Mouse (Mus musculus) NIH3T3 (cell line): ENCODE measurements around the gene Rnf183.

Source experiments
- DNase-seq: peaks from one replicate; pipeline ENCODE4 v3.0.0-alpha.2; 2012; ENCODE audit warnings: low read depth

The Rnf183 gene

DNA sequence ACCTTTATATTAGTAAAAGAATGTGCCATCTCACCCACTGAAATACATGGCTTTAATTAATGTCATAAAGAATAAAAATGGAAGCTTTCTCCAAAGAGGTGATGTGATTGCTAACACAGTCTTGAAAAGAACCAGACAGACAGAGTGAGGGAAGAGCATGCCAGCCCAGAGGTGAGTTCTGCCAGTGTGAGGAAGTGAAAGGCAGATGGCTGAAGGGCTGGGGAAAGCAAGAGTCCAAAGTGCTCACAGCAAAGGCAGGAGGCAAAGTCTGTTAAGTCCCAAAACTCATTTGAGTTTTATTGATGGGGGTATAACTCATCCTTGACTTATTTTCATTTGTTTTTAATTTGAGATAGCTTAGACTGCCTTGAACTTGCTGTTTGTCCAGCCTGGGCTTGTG is 4.4 kb downstream of the Rnf183 start:
- DNase-seq, result no peak

DNA sequence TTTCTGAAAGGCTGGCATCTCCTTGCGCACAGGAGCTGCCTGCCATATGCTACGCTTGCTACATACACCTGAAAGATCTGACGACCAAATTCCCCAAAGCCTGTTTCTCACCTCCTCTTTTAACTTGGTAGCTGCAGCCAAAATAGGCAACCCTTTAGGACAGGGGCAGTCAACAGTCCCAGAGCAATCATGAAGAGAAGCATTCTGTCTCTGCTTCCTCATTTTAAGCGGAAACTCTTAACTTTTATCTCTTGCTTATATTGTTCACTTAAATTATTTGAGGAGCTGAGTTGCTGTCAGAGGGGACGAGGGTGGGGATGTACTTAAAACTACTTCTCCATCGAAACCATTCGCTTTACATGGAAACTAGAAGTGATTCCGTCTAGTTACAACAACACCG is 5.4 kb downstream of the Rnf183 start:
- DNase-seq, result no peak

DNA sequence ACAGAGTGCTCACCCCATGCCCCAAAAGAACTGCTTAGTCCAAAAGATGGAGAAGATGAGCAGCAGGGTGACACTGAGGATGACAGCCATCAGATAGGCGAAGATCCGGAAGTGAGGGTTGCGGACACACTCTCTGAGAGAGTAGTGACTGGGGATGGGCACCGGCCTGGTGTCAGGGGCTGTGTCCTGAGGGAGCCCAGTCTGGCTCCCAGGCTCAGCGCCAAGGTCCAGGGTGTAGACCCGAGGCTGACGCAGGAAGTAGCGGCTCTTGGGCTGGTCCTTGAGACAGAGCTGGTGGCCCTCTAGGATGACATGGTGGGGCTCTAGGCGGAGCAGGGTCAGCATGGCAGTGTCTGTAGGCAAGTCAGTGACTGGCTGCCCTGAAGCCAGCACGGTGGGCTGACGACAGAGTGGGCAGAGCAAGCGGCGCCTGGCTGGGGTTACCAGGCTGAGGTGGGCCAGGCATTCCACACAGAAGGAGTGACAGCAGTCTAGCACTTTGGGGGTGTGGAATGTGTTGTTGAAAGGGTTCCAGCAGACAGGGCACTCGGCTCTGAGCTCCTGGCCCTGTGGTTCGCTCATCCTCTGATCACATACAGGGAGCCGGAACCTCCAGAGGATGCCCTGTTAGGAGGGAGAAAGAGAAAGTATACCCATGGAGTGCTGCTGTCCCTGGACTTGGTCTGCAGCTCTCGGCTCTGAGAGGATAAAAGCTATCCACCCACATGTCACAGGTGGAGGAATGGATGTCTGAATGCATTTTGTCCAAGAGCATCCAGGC is 6.9 kb downstream of the Rnf183 start:
- DNase-seq, result no peak

DNA sequence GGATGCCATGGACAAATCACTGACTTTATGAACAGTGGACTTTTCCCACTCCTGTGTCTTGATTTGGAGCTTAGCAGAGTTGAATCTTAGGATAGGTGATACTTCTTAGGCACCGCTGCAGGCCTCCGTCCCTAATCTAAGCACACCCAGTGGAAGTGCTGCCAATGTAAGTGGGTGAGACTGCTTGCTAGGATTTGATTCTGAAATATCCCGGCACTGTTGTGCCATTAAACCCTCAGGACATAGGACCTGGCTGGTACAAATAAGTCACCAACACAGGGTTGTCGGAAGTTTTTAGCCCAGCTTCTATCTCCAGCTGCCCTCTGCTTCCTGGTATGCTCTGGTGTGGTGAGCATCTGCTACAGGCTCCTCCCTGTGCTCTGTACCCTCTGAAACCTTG is 9.2 kb downstream of the Rnf183 start:
- no peak for DNase-seq

DNA sequence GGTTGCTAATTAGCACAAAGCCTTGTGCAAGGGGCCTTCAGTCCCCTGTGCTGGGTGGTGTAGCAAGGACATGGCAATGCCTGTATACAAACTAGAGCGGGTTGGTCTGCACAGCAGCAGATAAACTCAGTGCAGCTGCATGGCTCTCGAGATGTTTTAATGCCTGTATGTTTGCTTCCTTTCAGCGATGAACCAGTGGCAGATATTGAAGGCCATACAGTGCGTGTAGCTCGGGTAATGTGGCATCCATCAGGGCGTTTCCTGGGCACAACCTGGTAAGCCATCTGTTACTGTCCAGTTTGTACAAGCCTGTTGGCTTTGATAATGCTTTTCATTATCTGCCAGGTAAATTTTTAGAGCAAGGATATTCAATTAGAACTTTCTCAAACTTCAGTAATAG is 16.0 kb downstream of the Rnf183 start:
- no peak for DNase-seq

DNA sequence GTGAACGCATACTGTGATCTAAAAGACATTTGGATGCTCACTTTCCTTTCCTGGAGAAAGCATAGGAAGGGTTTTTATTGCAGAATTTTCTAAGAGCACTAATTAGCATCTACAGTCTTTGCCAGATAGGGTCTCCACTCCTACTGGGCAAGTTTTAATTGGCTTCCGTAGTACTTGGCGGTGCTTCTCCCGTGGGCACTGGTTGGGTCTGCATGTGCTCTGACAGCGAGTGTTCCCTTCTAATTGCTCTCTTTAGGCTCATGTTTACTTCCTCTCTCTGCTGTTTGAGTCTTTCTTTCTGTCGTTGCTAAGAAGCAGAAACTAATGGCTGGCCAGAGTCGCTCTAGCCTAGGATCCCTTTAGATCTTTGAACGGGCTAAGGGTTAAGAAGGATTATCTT is 16.6 kb downstream of the Rnf183 start:
- no peak for DNase-seq

DNA sequence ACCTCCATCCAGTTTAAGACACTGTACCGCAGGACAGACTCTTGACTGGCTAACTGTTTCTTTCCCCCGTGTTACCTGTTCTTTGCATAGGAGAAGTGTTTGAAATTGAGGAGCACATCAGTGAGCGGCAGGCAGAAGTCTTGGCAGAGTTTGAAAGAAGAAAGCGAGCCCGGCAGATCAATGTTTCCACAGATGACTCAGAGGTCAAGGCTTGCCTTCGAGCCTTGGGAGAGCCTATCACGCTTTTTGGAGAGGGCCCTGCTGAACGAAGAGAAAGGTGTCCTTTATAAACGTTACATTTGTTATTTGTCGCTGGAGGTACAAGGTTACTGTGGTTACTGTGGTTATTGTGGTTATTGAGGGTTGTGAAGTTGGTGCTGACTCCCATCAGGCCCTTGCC is 23.4 kb downstream of the Rnf183 start:
- DNase-seq, result no peak

DNA sequence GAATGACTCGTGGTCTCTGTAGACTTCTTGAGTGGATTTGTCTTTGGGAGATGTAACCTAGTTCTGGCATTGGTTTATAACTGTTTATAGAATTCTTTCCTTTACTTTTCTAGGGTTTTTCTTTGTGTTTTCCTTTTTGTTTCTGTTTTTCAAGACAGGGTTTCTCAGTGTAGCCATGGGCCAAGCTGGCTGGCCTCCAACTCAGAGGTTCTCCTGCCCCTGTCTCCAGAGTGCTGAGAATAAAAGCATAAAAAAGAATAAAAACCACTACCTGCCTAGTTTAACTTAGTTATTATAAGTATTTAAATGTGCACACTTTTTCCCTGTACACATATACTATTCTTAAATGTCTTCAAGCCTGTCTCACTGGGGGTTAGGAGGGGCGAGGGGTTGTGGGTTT is 24.7 kb downstream of the Rnf183 start:
- peak; percentile 25 for DNase-seq

DNA sequence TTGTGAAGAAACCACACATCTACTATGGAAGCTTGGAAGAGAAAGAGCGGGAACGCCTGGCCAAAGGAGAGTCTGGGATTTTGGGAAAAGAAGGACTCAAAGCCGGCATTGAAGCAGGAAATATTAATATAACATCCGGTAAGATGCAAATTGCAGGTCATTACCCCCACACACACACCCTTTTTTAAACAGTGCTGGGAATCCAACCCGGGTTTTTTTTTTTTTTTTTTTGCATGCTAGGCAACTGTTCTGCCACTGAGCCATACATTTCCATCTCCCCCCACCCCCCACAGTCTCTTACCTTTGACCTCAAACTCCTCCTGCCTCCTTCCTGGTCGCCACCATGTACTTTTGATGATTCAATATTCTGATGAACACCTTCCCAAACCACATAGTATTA is 25.4 kb downstream of the Rnf183 start:
- no peak for DNase-seq

DNA sequence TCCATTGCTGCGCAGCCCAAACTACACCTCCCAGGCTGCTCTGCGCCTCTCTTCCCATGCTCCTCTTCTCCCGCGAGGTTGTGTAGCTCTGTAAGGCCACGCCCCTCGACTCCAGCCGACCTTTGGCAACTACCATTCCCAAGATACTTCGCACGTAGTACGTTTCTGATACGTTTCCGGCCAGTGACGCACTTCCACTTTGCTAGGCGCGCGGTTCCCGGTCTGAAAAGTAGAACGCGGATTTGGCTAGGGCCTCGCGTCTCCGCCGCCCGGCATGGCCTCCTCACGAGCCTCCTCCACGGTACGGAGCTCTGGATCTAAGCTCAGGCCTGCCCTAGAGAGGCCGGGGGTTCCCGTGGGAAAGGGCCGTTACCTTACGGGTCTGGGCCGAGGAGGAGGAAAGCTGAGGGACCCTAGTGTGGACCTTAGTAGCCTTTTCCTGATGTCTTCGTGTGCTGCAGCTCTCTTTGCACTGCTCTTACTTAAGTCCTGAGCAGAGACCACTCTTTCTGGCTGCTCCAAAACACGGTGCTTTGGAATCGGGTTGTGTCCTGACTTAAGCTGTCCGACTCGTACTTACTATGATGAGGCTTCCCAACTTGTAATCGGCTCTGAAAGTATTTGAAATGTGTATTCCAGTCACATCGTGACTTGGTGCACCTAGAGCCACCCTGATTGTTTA is 26.3 kb downstream of the Rnf183 start, which contains the start of the genes Cdc26 and Prpf4:
TSS of gene Cdc26 (minus strand) at position 42 of the 682 bp plus-strand sequence.
TSS of gene Prpf4 (plus strand) at position 197 of the 682 bp plus-strand sequence.
- DNase-seq, result peak; percentile 100

DNA sequence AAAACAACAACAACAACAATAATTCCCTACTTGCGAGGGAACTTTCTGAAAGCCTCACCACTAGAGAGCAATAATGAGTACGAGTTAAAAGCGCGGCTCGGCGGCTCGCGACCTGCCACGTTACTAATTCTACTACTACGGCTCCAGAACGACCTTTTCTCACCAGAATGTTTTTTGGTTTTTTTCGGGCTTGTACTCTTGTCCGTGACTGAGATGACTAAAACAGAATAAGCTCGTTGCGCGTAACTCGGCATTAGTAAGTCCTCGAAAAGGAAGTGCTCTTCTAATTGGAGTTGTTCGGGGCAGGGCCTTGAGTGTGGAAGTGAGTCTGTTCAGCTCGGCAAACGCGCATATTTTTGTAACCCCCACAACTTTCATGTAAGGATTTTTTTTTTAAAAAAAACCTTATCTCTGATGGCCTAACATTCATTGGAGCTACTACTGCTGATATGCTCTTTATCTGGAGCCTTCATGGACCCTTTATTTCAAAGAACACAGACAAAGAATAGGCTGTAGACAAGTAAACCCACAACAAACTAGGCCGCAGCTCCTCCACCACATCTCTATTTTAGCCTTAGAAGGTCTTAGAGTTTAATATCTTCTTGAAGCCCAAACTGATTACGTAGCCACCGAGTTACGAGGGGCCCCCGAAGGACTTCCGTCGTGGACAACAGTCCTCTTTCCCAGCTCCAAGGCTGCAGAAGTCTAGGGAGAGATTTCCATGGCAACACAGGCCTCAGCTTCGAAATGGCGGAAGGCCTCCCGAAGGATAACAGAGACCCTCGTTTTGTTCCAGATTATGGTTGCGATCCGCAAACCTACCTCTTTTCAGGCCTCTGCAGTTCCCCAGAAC is 27.1 kb downstream of the Rnf183 start:
- DNase-seq, result peak; percentile 87

DNA sequence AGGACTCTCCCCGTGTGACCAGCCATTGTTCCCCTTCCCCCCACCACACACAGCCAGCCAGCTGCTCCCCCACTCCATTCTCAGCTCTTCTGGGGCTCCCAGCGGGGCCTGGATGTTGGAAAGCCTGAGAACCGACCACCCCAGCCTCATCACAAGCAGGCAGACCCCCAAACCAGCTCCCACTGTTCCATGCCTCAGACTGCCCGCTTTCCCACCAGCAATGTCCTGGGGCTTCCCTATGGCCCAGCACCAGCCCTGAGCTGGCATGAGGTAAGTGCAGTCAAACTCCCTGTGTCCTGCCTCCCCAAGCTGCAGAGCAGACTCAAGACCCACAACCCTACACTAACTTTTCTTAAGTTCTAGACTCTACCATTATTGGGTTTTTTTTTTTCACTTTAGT is 28.9 kb downstream of the Rnf183 start:
- DNase-seq, result no peak

DNA sequence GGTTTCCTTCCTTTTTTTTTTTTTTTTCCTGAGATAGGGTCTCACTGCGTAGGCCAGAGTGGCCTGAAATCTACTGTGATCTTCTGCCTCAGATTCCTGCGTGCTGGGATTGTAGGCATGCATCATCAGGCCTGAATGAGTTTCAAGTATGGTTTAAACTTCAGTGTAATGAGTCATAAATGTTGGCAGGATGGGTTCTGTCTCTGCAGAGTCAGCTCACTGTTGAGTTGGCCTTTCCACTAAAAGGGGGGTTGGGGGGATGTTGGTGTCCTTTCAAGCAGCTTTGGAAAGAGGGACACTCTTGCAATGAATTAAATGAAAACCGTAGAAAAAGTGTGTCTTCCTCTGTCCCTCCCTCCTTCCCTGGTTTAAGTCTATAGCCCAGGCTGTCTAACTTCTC is 36.1 kb downstream of the Rnf183 start:
- DNase-seq, result peak; percentile 91

DNA sequence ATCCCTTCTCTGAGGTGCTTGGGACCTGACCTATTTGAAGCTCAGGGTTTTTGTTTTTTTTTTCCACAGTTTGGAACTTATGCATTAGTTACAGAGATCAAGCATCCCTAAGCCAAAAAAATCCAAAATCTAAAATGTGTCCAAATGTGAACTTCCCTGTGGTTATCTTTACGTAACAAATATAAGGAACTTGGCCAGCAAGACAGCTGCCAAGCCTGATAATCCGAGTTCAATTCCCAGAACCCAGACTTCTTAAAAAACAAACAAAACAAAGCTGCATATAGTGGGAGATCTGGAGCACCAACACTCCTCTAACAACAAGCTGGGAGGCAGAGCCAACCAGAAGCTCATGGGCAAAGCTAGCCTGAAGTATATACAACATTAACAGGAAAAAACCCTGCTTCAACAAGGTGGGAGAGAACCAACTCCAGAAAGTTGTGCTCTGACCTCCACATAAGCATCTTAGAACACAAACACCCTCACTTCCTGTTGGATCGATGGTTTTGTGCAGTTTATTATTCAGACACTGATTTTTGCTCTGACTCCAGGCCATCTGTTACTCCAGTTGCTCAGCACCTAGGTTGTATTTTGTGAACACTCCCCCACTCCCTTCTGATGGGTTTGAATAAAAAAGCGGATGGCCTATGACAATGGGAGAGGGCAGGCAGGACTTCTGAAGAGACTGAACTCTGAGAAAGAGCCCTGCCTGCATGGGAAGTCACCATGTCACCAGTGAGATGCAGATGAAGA is 37.3 kb downstream of the Rnf183 start:
- peak; percentile 60 for DNase-seq

DNA sequence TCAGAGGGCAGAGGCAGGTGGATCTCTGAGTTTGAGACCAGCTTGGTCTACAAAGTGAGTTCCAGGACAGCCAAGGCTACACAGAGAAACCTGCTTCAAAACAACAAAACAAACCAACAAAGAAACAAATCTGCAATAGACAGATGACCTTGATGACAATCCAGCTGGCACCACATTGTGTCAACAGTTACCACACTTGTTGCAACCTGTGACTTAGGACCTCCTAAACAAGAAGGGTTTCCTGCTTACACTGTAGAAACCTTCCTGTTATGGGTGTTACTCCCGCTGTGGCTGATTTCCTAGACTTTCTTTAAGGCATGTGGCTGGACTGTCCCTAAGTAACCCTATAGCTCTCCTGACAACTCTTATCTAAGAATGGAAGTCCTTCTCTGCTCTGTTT is 39.2 kb downstream of the Rnf183 start:
- DNase-seq, result no peak

DNA sequence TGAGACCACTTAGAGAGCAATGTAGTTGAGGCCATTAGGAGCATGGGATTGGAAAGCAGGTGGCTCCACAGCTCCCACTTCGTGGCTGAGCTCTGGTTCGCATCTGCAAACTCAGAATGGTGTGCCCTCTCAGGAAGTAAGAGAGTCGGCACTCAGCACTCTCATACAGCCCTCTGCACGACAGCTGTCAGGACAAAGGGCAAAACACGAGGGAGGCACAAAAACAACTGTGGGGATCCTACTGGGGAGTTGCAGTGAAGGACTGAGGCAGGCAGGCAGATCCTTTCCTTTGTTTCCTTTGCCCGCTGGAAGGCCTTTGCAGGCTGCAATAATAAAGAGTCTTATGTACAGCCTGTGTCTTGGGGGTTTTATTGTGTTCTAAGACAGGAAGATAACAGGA is 41.6 kb downstream of the Rnf183 start:
- DNase-seq, result no peak

DNA sequence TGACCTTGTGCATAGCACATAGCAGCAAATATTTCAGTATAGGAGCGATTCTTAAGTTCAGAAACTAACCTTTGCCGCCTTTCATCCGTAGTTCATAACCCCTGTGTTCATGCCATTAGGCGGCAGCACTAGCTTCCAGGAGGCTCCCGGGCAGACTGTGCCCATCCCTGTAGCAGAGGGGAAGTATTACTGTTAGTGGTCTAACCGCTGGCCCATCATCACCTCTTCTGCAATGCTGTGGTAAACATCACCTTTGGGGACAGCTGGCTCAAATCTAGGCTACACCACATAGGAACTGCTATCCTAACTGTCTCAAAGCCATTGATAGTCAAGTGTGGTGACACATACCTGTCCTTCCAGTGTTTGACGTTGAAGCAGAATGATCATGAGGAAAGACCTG is 43.2 kb downstream of the Rnf183 start:
- DNase-seq, result no peak

DNA sequence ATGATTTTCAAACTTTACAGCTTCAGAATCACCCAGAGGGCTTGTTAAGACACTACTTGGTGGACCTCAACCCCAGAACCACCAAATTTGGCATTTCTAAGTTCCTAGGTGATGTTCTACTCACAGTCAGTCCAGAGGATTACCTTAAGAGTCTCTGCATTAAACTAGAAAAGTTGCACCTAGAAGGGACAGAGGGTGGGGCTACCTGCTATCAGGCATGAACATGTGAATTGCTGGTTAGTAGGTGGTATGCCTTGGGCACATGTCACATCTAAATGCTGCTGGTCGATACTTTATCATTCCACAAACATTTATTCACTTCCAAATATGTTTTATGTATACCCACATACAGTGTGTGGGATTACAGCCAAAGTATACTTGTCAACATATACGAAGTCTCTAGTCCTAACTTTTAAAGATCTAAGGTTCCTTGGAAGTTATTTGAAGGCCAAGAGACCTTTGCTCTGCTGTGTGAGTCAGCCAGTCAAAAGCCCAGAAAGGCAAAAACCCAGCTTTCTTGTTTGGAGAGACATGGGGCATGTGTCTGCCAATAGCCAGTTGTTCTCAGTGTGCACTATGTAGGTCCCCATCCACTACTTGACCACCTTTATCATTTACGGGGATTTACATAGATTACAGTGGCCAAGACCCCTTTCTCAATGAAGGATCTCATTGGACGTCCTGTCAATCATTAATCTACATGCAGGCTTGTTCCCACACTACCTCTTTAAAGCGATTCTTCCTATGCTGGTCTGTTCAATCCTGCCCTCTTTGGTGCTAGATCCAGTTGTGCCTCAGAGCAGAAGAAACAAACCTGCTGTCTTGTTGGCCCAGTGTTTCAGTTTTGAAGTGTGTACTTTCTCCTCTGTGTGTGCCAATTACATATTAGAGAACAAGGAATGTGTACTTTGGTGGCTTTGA is 45.2 kb downstream of the Rnf183 start:
- peak; percentile 13 for DNase-seq

DNA sequence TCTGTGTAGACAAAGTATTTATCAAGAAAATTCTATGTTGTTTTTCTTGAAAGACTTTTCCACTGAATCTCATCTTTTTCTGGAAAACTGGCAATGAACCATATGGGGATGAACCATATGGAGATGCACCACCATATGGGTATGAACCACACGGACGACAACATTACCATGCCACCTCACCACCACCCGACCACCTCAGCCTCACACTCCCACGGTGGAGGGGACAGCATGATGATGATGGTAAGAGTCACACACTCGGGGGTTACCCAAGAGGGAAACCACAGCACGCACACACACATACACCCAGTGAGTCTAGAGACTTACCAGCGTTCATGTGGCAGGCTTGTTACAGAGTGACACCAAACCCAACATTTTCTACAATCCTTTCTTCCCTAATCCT is 49.6 kb downstream of the Rnf183 start:
- no peak for DNase-seq

DNA sequence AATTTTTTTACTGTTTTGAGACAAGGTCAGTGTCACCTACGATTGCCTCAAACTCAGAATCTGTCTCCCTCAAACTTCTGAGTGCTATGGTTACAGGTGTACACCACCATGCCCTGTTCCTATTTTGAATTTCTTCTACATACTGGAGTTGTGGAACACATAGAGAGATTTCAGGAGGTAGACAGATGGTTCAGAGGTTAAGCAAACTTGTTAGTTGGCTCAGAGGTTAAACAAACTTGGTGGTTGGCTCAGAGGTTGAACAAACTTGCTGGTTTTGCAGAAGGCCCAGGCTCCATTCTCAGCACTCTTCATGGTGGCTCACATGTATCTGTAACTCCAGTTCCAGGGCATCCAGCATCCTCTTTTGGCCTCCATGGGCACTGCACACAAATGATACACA is 50.9 kb downstream of the Rnf183 start:
- no peak for DNase-seq

DNA sequence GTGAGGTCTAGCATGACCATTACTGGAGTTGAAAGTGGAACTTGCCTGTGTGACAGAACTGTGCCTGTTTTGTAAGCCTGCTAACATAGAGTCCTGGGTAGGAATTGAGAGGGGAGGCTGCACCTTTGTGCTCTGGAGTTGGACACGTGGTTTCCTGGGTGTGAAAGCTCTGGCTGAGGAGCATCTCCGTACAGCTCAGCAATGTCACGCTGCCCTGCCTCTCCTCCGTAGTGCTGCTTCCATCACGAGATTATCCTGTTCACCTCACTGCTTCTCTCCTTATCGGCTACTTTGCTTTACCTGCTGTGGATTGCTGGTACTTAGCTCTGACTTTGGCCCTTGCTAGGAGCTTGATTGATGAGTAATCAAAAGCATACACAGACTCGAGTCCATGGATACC is 51.3 kb downstream of the Rnf183 start:
- DNase-seq, result no peak
